Mouse (Mus musculus) heart, embryonic 13.5 days (tissue): Measurements from ENCODE around the gene Retreg3. TPM values are rescaled to one million over a fixed set of nuclear protein-coding genes. Genes with fewer than 3 reads are reported as not detected.

ENCODE experiments used
- ATAC-seq: fragments of 200-750 bp; cut with Nextera tagmentation; 2 replicates; pipeline ENCODE4 v1.8.0; 2017; ENCODE audit warnings: moderate TSS enrichment; ENCODE audit not compliant: insufficient number of reproducible peaks, low FRiP score, low TSS enrichment; ENCODE audit errors: extremely low read depth
- H3K27ac ChIP-seq: fragments of 300-500 bp; sonication (generic); replicated peaks from 2 replicates; pipeline ENCODE4 v1.5.1; 2015; ENCODE audit warnings: moderate library complexity, mild to moderate bottlenecking, inconsistent platforms
- H3K27me3 ChIP-seq: fragments of 300-500 bp; sonication (generic); replicated peaks from 2 replicates; pipeline ENCODE4 v1.6.1; 2015; ENCODE audit warnings: mild to moderate bottlenecking, inconsistent platforms
- H3K36me3 ChIP-seq: fragments of 300-500 bp; sonication (generic); 2 replicates; pipeline ENCODE4 v1.6.1; 2015; ENCODE audit warnings: mild to moderate bottlenecking, inconsistent platforms
- H3K4me1 ChIP-seq: fragments of 300-500 bp; sonication (generic); 2 replicates; pipeline ENCODE4 v1.6.1; 2015; ENCODE audit warnings: inconsistent platforms
- H3K4me2 ChIP-seq: fragments of 300-500 bp; sonication (generic); 2 replicates; pipeline ENCODE4 v1.6.1; 2015; ENCODE audit warnings: inconsistent platforms, mild to moderate bottlenecking, moderate library complexity
- H3K4me3 ChIP-seq: fragments of 300-500 bp; sonication (generic); 2 replicates; pipeline ENCODE4 v1.5.1; 2015; ENCODE audit warnings: moderate library complexity, mild to moderate bottlenecking, inconsistent platforms
- H3K9ac ChIP-seq: fragments of 300-500 bp; sonication (generic); 2 replicates; pipeline ENCODE4 v1.6.1; 2015; ENCODE audit warnings: inconsistent platforms, mild to moderate bottlenecking, moderate library complexity
- H3K9me3 ChIP-seq: fragments of 300-500 bp; sonication (generic); 2 replicates; pipeline ENCODE4 v1.6.1; 2016; ENCODE audit warnings: inconsistent platforms
- WGBS: fragments of 180-500 bp; shearing (Covaris S2); methylation state at CpG from one replicate; pipeline ENCODE4 v1.1.7; 2015; ENCODE audit warnings: mixed read lengths; 5-methylcytosine and 5-hydroxymethylcytosine counted together
- polyA plus RNA-seq: library from polyadenylated mRNA; unstranded; fragments of >200 nt; fragmentation: Nextera tagmentation; extraction: Ambion mirVana; gene quantifications from 2 replicates; pipeline ENCODE4 v1.2.1, GENCODE M21; 2015

Gene Retreg3
- polyA plus RNA-seq, 1 experiment from 2014 or later, result 12.0 TPM

DNA sequence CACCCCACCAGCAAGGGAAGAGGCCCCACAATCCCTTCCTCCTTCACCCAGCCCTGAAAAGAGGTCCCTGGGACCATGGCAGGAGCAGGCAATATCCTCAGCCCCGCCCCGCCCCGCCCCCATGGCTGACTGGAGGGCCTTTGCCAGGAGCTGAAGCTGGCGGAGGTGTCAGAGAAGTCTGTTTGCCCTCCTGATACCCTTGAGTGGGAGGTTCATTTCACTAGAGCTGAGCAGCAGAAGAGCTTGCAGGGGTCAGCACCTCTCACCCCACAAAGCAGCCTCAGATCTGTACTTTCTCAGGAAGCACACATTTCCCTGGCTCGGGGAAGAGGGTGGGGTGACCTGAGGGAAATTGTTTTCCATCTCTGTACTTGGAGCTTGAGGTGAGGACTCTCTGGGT, 61.0 kb downstream of the Retreg3 start:
- Histone ChIP-seq H3K27me3 (no peaks in the 10 kb centered on the region), H3K4me2 (no peak overlapping the region), H3K4me1 (peaks cover 89% of the 10 kb centered on the region), H3K9ac (peak overlapping the region; percentile 78), H3K4me3 (no peak overlapping the region), H3K9me3 (peaks cover 2% of the 10 kb centered on the region; the same call in 1 of the 2 replicates), H3K27ac (peak overlapping the region; percentile 98), H3K36me3 (peaks cover 44% of the 10 kb centered on the region)
- ATAC-seq, result no peak
- 38% methylated on average over 5 of the region's 5 CpGs for WGBS

DNA sequence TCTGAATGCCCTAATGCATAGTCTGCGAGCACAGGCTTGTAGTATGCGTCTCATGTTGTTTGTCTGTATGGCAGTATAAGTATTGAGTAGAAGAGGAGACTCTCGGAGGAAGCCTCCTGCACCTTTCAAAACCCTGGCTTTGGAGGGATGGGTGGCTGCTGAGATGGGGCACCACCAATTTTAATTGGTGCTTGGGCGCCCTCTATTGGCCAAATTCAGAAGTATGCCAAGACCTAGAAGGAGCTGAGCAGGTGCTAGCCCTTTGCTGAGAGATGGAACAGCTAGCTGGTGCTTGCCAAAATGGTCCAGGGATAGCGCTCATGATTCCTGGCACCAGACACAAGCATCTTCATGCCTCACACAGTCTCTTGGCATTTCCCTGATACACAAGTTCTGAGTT, 61.8 kb downstream of the Retreg3 start:
- H3K9ac ChIP-seq, result peak overlapping the region; percentile 74

DNA sequence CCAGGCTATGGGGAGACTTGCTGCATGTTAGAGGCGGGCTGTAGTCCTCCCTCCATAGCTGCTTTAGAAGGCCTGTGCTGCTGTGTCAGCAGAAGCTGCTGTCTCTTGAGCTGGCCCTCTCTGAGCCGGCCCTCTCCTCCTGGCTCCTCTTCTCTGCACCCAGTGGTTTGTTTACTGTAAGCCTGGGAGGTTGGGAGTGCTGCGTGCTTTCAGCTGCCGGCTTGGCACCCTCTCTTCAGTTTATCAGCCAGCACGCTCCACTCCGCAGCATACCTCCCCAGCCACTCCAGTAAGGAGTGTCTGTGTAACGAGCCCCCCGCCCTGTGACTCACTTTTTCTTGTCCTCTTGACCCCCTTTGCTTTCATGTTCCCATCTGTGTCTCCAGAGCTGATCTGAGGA, 62.8 kb downstream of the Retreg3 start:
- Histone ChIP-seq H3K9ac (peak overlapping the region; percentile 74), H3K36me3 (peaks cover 54% of the 10 kb centered on the region), H3K4me3 (no peak overlapping the region), H3K9me3 (peaks cover 4% of the 10 kb centered on the region; the same call in 1 of the 2 replicates), H3K27me3 (no peaks in the 10 kb centered on the region), H3K4me1 (peaks cover 70% of the 10 kb centered on the region), H3K4me2 (peak overlapping the region; percentile 18), H3K27ac (peak overlapping the region; percentile 98)
- peak; percentile 43 for ATAC-seq
- WGBS, result 16% methylated on average over 8 of the region's 8 CpGs

More for the DNA sequence above, 61.8 kb downstream of the Retreg3 start:
- H3K27ac ChIP-seq, result peak overlapping the region; percentile 98
- no peaks in the 10 kb centered on the region for H3K27me3 ChIP-seq
- peaks cover 53% of the 10 kb centered on the region for H3K36me3 ChIP-seq
- H3K9me3 ChIP-seq, result peaks cover 4% of the 10 kb centered on the region; the same call in 1 of the 2 replicates
- 29% methylated on average over 5 of the region's 5 CpGs for WGBS
- no peak overlapping the region for H3K4me2 ChIP-seq
- H3K4me3 ChIP-seq, result no peak overlapping the region
- peaks cover 80% of the 10 kb centered on the region for H3K4me1 ChIP-seq
- ATAC-seq, result no peak

DNA sequence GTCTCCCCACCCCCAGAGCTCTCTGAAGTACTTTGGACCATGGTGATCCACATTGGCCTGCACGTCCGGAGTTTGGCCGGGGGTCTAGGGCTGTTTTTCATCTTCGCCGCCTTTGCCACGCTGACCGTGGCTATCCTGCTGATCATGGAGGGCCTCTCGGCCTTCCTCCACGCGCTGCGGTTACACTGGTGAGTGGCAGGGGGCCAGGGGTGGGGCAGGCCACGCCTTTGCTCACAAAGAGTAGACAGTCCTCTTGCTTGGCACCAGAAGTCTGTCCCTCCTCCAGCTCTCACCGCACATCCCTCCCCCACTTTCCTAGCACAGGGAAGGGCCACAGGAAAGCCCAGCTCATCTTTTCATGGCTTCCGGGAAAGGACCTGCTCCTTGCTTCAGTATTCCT, 64.3 kb downstream of the Retreg3 start:
- peak overlapping the region; percentile 74 for H3K9ac ChIP-seq
- no peaks in the 10 kb centered on the region for H3K27me3 ChIP-seq
- H3K9me3 ChIP-seq, result peaks cover 4% of the 10 kb centered on the region; the same call in 1 of the 2 replicates
- WGBS, result 74% methylated on average over 14 of the region's 14 CpGs
- ATAC-seq, result no peak
- H3K4me1 ChIP-seq, result peaks cover 65% of the 10 kb centered on the region
- H3K4me3 ChIP-seq, result no peak overlapping the region
- H3K36me3 ChIP-seq, result peaks cover 60% of the 10 kb centered on the region
- H3K27ac ChIP-seq, result peak overlapping the region; percentile 98; the same call in 1 of the 2 replicates
- H3K4me2 ChIP-seq, result no peak overlapping the region

DNA sequence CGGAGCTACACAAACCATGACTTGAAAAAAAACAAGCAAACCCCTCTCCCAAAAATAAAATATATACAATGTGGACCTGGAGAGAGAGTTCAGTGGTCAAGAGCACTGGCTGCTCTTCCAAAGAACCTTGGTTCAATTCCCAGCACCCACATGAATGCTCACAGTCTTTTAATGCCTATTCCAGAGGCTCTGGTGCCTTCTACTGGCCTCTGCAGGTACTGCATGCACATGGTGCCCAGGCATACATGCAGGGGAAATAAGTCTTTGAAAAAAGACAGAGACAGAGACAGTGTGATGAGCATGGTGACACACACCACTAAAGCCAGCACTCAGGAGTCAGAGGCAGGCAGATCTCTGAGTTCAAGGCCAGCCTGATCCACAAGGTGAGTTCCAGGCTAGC, 65.7 kb downstream of the Retreg3 start:
- peaks cover 74% of the 10 kb centered on the region for H3K36me3 ChIP-seq
- 95% methylated on average over 1 of the region's 1 CpGs for WGBS
- peaks cover 4% of the 10 kb centered on the region; the same call in 1 of the 2 replicates for H3K9me3 ChIP-seq
- ATAC-seq, result no peak
- peaks cover 50% of the 10 kb centered on the region for H3K4me1 ChIP-seq
- H3K27ac ChIP-seq, result no peak overlapping the region
- H3K9ac ChIP-seq, result no peak overlapping the region
- no peaks in the 10 kb centered on the region for H3K27me3 ChIP-seq
- H3K4me3 ChIP-seq, result no peak overlapping the region
- no peak overlapping the region for H3K4me2 ChIP-seq

DNA sequence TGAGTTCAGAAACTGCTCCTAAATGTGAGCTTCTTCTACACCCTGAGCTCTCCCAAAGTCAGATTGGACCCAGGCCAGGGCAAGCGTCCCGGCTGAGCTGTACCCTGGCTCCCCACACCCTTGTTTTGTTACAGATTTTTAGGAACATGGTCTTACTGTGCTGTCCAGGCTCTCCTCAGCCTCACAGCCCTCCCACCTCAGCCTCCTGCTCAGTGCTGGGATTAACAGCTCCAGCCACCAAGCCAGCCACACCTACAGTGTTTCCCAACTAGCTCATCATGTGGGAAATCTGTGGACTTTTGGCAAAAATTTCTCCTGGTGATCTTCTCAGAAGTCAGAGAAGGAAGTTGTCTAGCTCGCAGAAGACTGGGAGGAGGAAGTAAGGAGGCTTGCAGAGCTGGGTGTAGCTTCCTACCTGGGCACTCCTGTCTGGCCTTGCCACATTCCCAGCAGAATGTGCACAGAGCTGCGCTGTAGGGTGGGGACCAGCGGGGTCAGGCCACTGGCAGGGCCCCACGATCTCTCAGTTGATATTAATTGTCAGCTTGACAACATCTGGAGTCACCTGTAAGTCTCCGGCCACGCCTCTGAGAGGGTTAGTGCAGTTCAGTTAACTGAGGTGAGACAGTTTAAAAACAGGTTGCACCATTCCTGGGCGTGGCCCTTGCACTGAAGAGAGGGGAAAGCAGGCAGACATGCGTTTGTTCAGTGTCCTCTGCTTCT, 66.8 kb downstream of the Retreg3 start:
- H3K4me3 ChIP-seq, result no peak overlapping the region
- H3K4me2 ChIP-seq, result no peak overlapping the region
- peak overlapping the region; percentile 18; the same call in 1 of the 2 replicates for H3K27ac ChIP-seq
- ATAC-seq, result no peak
- peaks cover 40% of the 10 kb centered on the region for H3K4me1 ChIP-seq
- peaks cover 85% of the 10 kb centered on the region for H3K36me3 ChIP-seq
- no peak overlapping the region for H3K9ac ChIP-seq
- 88% methylated on average over 10 of the region's 10 CpGs for WGBS
- H3K9me3 ChIP-seq, result peaks cover 4% of the 10 kb centered on the region; the same call in 1 of the 2 replicates
- H3K27me3 ChIP-seq, result no peaks in the 10 kb centered on the region

DNA sequence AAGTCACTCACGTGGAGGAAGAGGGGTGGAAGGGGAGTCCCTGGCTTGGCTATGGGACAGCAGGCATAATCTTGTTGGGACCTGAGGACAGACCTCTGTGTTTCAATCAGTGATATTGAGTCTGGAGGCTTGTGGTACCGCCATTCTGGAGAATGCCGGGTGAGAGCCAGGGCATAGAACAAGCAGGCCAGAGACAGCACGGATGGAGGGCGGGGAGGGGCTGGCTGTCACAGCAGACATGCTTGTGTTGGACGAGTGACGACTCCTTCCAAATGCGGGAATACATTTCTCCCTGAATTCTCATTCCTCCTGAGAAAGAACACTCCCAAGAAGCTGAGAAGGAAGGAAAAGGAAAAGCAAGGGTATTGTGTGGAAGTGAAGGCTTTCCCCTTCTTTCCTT, 68.1 kb downstream of the Retreg3 start:
- Histone ChIP-seq H3K9ac (no peak overlapping the region), H3K4me3 (no peak overlapping the region), H3K4me2 (no peak overlapping the region), H3K36me3 (peaks cover 93% of the 10 kb centered on the region), H3K4me1 (peaks cover 33% of the 10 kb centered on the region), H3K27ac (no peak overlapping the region), H3K9me3 (peaks cover 4% of the 10 kb centered on the region; the same call in 1 of the 2 replicates), H3K27me3 (no peaks in the 10 kb centered on the region)
- 68% methylated on average over 8 of the region's 8 CpGs for WGBS
- ATAC-seq, result no peak

DNA sequence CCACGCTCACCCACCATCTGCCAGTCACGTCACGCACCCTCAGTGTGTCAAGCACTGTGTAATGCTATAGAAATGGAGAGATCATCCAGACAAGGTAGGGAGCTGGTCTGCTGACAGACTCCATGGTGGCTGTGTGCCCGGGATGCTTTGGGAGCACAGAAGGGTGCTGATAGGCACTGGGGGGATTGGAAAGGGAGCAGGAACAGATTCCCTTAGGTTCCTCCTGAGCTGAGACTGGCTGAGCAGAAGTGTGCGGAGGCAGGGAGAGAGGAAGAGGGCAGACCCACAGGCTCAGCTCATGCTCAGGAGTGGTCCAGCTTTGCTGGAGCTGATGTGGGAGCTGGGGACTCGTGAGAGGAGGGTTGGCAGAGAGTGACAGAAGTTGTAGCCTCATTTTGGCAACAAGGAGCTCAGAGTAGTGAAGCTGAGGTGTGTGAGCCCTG, 68.6 kb downstream of the Retreg3 start:
- H3K9ac ChIP-seq, result peak overlapping the region; percentile 33; the same call in 1 of the 2 replicates
- 81% methylated on average over 6 of the region's 6 CpGs for WGBS
- H3K4me2 ChIP-seq, result no peak overlapping the region
- H3K36me3 ChIP-seq, result peaks cover 98% of the 10 kb centered on the region
- no peak for ATAC-seq
- no peaks in the 10 kb centered on the region for H3K27me3 ChIP-seq
- H3K4me3 ChIP-seq, result no peak overlapping the region
- H3K27ac ChIP-seq, result 0 out of 2 replicates have a peak overlapping the region, but pooled peaks have one; percentile 28
- H3K9me3 ChIP-seq, result peaks cover 4% of the 10 kb centered on the region; the same call in 1 of the 2 replicates
- H3K4me1 ChIP-seq, result peaks cover 33% of the 10 kb centered on the region

DNA sequence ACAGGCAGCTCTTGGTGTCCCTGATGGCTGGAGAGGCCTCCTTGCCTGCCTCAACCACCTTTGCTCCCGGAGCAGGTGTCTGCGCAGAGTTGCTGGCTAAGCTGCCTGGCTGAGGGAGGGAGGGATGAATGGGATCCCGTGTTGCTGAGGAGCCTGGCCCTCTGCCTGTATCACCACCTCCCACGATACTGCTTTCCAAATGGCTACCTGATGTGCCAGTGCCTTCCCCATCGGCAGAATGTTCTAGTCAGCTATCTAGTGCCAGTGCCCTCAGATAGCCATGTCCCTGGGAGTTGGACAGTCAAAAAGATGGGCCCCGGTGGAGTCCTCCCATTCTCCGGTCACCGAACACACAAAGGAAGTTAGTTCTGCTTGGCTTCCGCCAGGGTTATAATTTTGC, 69.3 kb downstream of the Retreg3 start:
- no peak overlapping the region for H3K9ac ChIP-seq
- no peaks in the 10 kb centered on the region for H3K27me3 ChIP-seq
- no peak overlapping the region for H3K27ac ChIP-seq
- H3K36me3 ChIP-seq, result peaks cover 100% of the 10 kb centered on the region
- ATAC-seq, result no peak
- H3K4me3 ChIP-seq, result no peak overlapping the region
- WGBS, result 84% methylated on average over 9 of the region's 9 CpGs
- no peak overlapping the region for H3K4me2 ChIP-seq
- H3K9me3 ChIP-seq, result peaks cover 4% of the 10 kb centered on the region; the same call in 1 of the 2 replicates
- H3K4me1 ChIP-seq, result peaks cover 26% of the 10 kb centered on the region

DNA sequence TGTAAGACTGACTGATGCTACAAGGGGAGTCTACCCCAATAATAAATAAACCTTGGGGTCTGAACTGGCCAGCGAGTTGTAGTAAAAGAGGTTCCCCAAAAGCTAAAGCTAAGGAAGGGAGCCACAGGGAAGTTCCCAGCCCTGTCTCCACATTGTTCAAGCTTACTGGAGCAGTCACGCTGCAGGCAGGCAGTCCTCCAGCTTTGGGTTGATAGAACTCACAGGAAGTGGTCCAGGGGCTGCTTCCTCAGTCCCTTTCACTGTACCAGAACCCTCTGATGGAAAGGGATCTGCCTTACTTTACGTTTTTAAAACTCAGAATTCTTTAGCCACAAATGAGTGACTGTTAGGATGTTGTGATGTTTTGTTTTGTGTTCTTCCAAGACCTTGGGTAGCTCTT, 72.2 kb downstream of the Retreg3 start:
- H3K27ac ChIP-seq, result no peak overlapping the region
- H3K4me2 ChIP-seq, result no peak overlapping the region
- WGBS, result 76% methylated on average over 3 of the region's 3 CpGs
- peaks cover 100% of the 10 kb centered on the region for H3K36me3 ChIP-seq
- H3K4me1 ChIP-seq, result peaks cover 21% of the 10 kb centered on the region
- H3K4me3 ChIP-seq, result no peak overlapping the region
- no peak overlapping the region for H3K9ac ChIP-seq
- H3K9me3 ChIP-seq, result no peaks in the 10 kb centered on the region
- ATAC-seq, result no peak
- no peaks in the 10 kb centered on the region for H3K27me3 ChIP-seq

DNA sequence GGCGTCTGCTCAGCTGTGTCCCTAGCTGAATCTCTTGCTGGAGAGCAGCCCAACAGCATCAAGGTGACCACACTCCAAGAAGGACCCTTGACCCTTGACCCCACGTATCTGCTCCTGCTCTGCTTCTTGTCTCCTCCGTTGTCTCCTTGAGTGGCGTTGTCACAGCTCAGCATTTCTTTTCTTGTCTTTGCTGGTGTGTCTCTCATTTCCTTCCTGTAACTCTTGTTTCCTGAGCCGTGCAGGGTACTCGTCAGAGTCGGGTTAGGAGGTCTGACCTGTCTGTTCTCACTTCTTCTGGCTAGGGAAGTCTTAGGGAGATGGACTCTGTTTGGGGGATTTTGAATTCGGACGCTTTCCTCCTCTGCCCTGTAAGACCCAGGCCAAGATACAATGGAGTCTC, 73.3 kb downstream of the Retreg3 start:
- peaks cover 18% of the 10 kb centered on the region for H3K4me1 ChIP-seq
- 35% methylated on average over 9 of the region's 9 CpGs for WGBS
- no peaks in the 10 kb centered on the region for H3K27me3 ChIP-seq
- peak overlapping the region; percentile 48; the same call in 1 of the 2 replicates for H3K27ac ChIP-seq
- no peak overlapping the region for H3K4me3 ChIP-seq
- H3K9me3 ChIP-seq, result no peaks in the 10 kb centered on the region
- H3K4me2 ChIP-seq, result no peak overlapping the region
- no peak for ATAC-seq
- peaks cover 100% of the 10 kb centered on the region for H3K36me3 ChIP-seq
- no peak overlapping the region for H3K9ac ChIP-seq
